Mouse (Mus musculus): ENCODE data around the gene Ehd3. TPM values are rescaled to one million over a fixed set of nuclear protein-coding genes. Genes with fewer than 3 reads are reported as not detected.

Ehd3 gene
- polyA plus RNA-seq, 1 experiment from 2014 or later = 5.3 TPM

DNA sequence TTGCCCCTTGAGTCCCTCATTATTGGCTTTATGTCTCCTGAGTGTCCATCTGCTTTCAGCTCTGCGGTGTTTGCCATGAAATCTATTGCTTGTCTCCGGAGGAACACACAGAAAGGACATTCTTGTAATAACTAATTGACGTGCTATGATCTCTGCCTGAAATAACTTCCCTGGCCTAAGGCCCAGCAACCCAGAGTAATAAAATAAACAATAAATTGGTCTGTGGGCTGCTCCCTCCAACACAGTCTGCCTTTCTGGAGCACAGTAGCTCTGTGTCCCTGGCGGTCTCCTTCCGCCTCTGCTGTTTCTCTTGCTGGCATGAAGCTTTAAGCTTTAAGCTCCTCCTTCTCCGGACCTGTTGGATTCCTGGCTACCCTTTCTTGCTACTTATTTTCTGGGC, 4.5 kb downstream of the Ehd3 start:
- H3K4me2 ChIP-seq (ENCODE audit: low read depth, low read length) = peak overlapping the region; percentile 17; the same call in 1 of the 2 replicates
- no peak overlapping the region for H3K4me3 ChIP-seq (replicated peaks; ENCODE audit: low read length)
- H3K27ac ChIP-seq (ENCODE audit: low read length) = peak overlapping the region; percentile 21; the same call in 1 of the 2 replicates
- no peaks in the 10 kb centered on the region for H3K9me3 ChIP-seq (replicated peaks; ENCODE audit: control insufficient read depth, low read length)
- no peaks in the 10 kb centered on the region for H3K27me3 ChIP-seq (ENCODE audit: control insufficient read depth, insufficient read depth, low read length)
- ATAC-seq (ENCODE audit: insufficient read depth, low FRiP score) = no peak
- H3K36me3 ChIP-seq (ENCODE audit: control insufficient read depth, insufficient read depth, low read length) = no peaks in the 10 kb centered on the region
- H3K9ac ChIP-seq (ENCODE audit: low read length) = no peak overlapping the region
- WGBS = 36% methylated on average over 6 of the region's 6 CpGs
- peaks cover 4% of the 10 kb centered on the region for H3K4me1 ChIP-seq (ENCODE audit: control insufficient read depth, insufficient read depth, low read length)

DNA sequence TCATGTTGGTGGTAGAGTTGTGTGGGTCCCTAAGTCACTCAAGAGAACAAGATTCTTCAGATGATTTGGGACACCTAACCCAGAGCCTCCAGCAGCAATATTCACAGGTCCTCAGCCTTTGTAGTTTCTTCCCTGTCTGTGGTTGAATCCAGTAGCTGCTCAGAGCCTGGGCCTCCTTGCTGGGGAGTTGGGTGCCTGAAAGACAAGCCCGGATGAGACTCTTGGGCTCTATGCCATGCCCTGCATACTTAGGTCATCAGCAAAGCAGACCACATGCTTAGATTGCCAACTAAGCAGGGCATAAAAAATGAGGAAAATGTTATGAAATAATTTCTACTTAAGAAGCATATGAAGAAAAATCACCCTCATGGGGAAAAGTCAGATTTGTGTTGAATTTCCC, 6.9 kb downstream of the Ehd3 start:
- no peaks in the 10 kb centered on the region for H3K27me3 ChIP-seq (ENCODE audit: control insufficient read depth, insufficient read depth, low read length)
- ATAC-seq (ENCODE audit: insufficient read depth, low FRiP score) = no peak
- 78% methylated on average over 1 of the region's 1 CpGs for WGBS
- H3K9me3 ChIP-seq (replicated peaks; ENCODE audit: control insufficient read depth, low read length) = no peaks in the 10 kb centered on the region
- no peak overlapping the region for H3K4me2 ChIP-seq (ENCODE audit: low read depth, low read length)
- H3K9ac ChIP-seq (ENCODE audit: low read length) = no peak overlapping the region
- H3K27ac ChIP-seq (ENCODE audit: low read length) = no peak overlapping the region
- H3K36me3 ChIP-seq (ENCODE audit: control insufficient read depth, insufficient read depth, low read length) = no peaks in the 10 kb centered on the region
- H3K4me1 ChIP-seq (ENCODE audit: control insufficient read depth, insufficient read depth, low read length) = peaks cover 4% of the 10 kb centered on the region
- no peak overlapping the region for H3K4me3 ChIP-seq (replicated peaks; ENCODE audit: low read length)

DNA sequence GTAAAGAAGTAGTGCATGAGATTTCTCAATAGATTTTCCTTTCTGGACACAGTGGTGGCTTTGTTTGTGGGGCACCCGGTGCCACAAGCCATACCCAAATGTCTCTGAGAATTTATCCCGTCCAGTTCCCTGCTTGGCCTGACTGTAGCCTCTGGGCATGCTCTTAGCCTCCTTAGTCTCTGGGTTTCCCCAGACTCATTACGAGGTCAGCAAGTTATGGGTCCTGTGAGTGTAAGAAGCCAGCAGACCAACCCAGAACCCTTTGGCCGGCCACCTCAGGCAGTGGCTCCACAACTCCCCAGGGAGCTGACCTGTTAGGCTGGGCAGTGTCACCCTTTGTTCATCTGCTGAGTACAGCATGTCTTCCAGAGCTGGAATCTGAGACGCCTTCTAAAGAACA, 7.6 kb downstream of the Ehd3 start:
- 82% methylated on average over 5 of the region's 5 CpGs for WGBS

DNA sequence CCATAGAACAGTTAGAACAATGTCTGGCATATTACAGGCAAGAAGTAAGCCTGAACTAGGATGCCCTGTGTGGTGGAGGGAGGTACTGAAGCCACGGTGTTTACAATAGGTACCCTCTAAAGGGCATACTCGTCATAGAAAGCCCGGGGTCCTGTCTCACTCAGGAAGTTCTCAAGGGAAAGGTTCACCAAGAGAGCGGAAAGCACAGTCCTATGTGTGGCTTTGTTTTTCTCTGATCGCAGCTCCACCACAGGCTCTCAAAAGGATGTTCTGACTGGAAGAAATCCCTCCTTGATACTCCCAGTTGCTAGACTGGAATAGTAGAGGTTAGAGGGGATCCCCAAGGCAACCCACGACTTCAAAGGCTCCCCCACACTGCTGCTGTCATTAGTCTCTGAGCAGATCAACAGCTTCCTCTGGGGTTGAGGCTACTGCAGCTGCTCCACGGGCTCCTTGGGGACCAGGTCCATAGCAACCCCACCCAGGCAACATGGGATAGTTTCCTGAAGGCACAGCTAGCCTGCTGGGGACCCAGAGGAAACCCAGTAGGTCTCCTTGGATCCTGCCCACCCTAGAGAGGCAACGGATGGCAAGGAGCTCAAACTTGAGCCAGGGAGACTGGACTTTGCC, 9.2 kb downstream of the Ehd3 start:
- peaks cover 4% of the 10 kb centered on the region for H3K4me1 ChIP-seq (ENCODE audit: control insufficient read depth, insufficient read depth, low read length)
- H3K4me3 ChIP-seq (replicated peaks; ENCODE audit: low read length) = no peak overlapping the region
- no peaks in the 10 kb centered on the region for H3K9me3 ChIP-seq (replicated peaks; ENCODE audit: control insufficient read depth, low read length)
- ATAC-seq (ENCODE audit: insufficient read depth, low FRiP score) = no peak
- H3K36me3 ChIP-seq (ENCODE audit: control insufficient read depth, insufficient read depth, low read length) = no peaks in the 10 kb centered on the region
- H3K27me3 ChIP-seq (ENCODE audit: control insufficient read depth, insufficient read depth, low read length) = no peaks in the 10 kb centered on the region
- 68% methylated on average over 8 of the region's 8 CpGs for WGBS
- H3K27ac ChIP-seq (ENCODE audit: low read length) = no peak overlapping the region
- no peak overlapping the region for H3K4me2 ChIP-seq (ENCODE audit: low read depth, low read length)
- H3K9ac ChIP-seq (ENCODE audit: low read length) = no peak overlapping the region

More for the DNA sequence above, 7.6 kb downstream of the Ehd3 start:
- Histone ChIP-seq H3K27me3 (ENCODE audit: control insufficient read depth, insufficient read depth, low read length) (no peaks in the 10 kb centered on the region), H3K9me3 (replicated peaks; ENCODE audit: control insufficient read depth, low read length) (no peaks in the 10 kb centered on the region), H3K36me3 (ENCODE audit: control insufficient read depth, insufficient read depth, low read length) (no peaks in the 10 kb centered on the region), H3K4me2 (ENCODE audit: low read depth, low read length) (no peak overlapping the region), H3K4me1 (ENCODE audit: control insufficient read depth, insufficient read depth, low read length) (peaks cover 4% of the 10 kb centered on the region), H3K4me3 (replicated peaks; ENCODE audit: low read length) (no peak overlapping the region), H3K27ac (ENCODE audit: low read length) (no peak overlapping the region), H3K9ac (ENCODE audit: low read length) (no peak overlapping the region)
- ATAC-seq (ENCODE audit: insufficient read depth, low FRiP score) = no peak

DNA sequence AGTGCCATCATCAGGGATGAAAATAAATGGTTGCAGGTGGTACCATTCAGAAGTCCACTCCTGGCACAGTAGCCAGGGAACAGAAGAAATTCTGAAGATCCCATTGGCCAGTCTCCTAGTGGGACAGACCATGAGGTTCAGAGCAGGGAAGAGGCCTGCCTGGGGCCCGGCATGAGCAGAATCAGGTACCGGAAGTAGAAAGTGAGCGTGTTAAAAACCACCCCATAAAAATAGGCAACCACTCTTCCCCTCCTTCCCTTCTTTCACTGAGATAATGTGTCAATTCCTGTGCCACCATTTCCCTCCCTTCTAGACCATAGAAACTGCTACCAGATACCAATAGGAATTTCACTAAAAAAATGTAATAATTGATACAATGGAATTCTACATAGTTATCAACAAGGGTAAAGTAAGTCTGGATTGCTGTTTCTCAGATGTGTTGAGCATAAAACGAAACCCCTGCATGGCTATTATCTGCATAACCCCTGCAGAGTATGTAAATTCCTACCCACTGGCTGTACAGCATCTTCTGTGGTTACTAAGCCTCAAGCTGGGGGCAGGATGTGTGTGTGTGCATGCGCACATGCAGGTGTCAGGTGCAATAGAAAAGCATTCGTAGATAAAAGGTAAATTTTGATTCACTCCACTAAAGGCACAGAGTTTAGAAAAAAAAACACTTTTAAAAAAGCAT, 10.7 kb downstream of the Ehd3 start:
- Histone ChIP-seq H3K4me3 (replicated peaks; ENCODE audit: low read length) (no peak overlapping the region), H3K36me3 (ENCODE audit: control insufficient read depth, insufficient read depth, low read length) (no peaks in the 10 kb centered on the region), H3K27me3 (ENCODE audit: control insufficient read depth, insufficient read depth, low read length) (no peaks in the 10 kb centered on the region), H3K4me2 (ENCODE audit: low read depth, low read length) (no peak overlapping the region), H3K27ac (ENCODE audit: low read length) (no peak overlapping the region), H3K9me3 (replicated peaks; ENCODE audit: control insufficient read depth, low read length) (no peaks in the 10 kb centered on the region), H3K9ac (ENCODE audit: low read length) (no peak overlapping the region), H3K4me1 (ENCODE audit: control insufficient read depth, insufficient read depth, low read length) (no peaks in the 10 kb centered on the region)
- WGBS = 85% methylated on average over 6 of the region's 6 CpGs
- ATAC-seq (ENCODE audit: insufficient read depth, low FRiP score) = no peak

- Histone ChIP-seq H3K9ac (ENCODE audit: low read length) (no peak overlapping the region), H3K9me3 (replicated peaks; ENCODE audit: control insufficient read depth, low read length) (no peaks in the 10 kb centered on the region), H3K4me2 (ENCODE audit: low read depth, low read length) (no peak overlapping the region), H3K4me3 (replicated peaks; ENCODE audit: low read length) (no peak overlapping the region), H3K4me1 (ENCODE audit: control insufficient read depth, insufficient read depth, low read length) (no peaks in the 10 kb centered on the region), H3K36me3 (ENCODE audit: control insufficient read depth, insufficient read depth, low read length) (no peaks in the 10 kb centered on the region), H3K27me3 (ENCODE audit: control insufficient read depth, insufficient read depth, low read length) (no peaks in the 10 kb centered on the region), H3K27ac (ENCODE audit: low read length) (no peak overlapping the region)
- ATAC-seq (ENCODE audit: insufficient read depth, low FRiP score) = peak; percentile 37; the same call in 1 of the 2 replicates
- 74% methylated on average over 9 of the region's 9 CpGs for WGBS
These were observed 13.9 kb downstream of the Ehd3 start for GRCm38 (mm10) chr17:73817697-73818380.

DNA sequence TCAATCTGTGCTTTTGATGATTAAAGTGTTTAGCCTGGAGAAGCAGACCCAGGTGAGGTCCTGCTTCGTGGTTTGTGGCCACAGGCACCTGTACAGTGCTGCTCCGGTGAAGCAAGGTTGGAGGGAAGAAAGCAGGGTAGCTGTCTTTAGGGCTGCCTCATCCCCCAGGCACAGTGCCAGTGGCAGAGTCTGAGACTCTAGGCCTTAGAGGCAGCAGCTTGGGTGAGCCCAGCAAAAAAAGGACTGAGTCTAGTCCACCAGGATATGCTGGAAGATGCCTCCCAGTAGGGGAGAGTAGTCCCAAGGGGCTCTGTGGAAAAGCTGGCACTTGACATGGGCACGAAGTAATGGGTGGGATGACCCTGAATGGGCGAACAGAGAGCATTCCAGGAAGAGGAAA, 15.0 kb downstream of the Ehd3 start:
- ATAC-seq (ENCODE audit: insufficient read depth, low FRiP score) = no peak
- Histone ChIP-seq H3K27ac (ENCODE audit: low read length) (no peak overlapping the region), H3K9ac (ENCODE audit: low read length) (no peak overlapping the region), H3K4me3 (replicated peaks; ENCODE audit: low read length) (no peak overlapping the region), H3K4me2 (ENCODE audit: low read depth, low read length) (no peak overlapping the region), H3K4me1 (ENCODE audit: control insufficient read depth, insufficient read depth, low read length) (no peaks in the 10 kb centered on the region), H3K9me3 (replicated peaks; ENCODE audit: control insufficient read depth, low read length) (no peaks in the 10 kb centered on the region), H3K36me3 (ENCODE audit: control insufficient read depth, insufficient read depth, low read length) (no peaks in the 10 kb centered on the region), H3K27me3 (ENCODE audit: control insufficient read depth, insufficient read depth, low read length) (no peaks in the 10 kb centered on the region)
- 54% methylated on average over 4 of the region's 4 CpGs for WGBS

GRCm38 (mm10) chr17:73820726-73821125, 16.8 kb downstream of the Ehd3 start:
- 47% methylated on average over 4 of the region's 4 CpGs for WGBS
- no peak overlapping the region for H3K9ac ChIP-seq (ENCODE audit: low read length)
- no peaks in the 10 kb centered on the region for H3K9me3 ChIP-seq (replicated peaks; ENCODE audit: control insufficient read depth, low read length)
- no peaks in the 10 kb centered on the region for H3K27me3 ChIP-seq (ENCODE audit: control insufficient read depth, insufficient read depth, low read length)
- ATAC-seq (ENCODE audit: insufficient read depth, low FRiP score) = no peak
- no peak overlapping the region for H3K4me3 ChIP-seq (replicated peaks; ENCODE audit: low read length)
- H3K4me1 ChIP-seq (ENCODE audit: control insufficient read depth, insufficient read depth, low read length) = no peaks in the 10 kb centered on the region
- H3K4me2 ChIP-seq (ENCODE audit: low read depth, low read length) = no peak overlapping the region
- no peaks in the 10 kb centered on the region for H3K36me3 ChIP-seq (ENCODE audit: control insufficient read depth, insufficient read depth, low read length)
- no peak overlapping the region for H3K27ac ChIP-seq (ENCODE audit: low read length)

DNA sequence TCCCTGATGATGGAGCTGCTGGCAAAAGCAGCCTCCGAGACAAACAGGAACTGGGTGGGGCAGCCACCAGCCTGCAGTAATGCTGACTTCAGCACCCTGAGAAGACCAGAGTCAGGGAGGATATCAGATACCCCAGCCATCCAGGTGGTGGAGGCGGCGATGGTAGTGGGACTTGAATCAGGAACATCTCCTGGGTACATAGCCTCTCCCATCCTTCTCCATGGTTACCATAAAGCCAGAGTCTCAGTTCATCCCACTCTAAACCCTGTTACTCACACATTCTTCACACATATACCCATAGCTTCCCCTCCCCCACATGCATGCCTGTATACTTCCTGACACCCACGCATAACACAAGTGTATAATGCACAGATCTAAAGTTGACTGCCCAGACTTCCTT, 18.3 kb downstream of the Ehd3 start:
- no peak overlapping the region for H3K9ac ChIP-seq (ENCODE audit: low read length)
- H3K4me3 ChIP-seq (replicated peaks; ENCODE audit: low read length) = no peak overlapping the region
- H3K9me3 ChIP-seq (replicated peaks; ENCODE audit: control insufficient read depth, low read length) = no peaks in the 10 kb centered on the region
- H3K27ac ChIP-seq (ENCODE audit: low read length) = no peak overlapping the region
- 70% methylated on average over 4 of the region's 4 CpGs for WGBS
- no peaks in the 10 kb centered on the region for H3K4me1 ChIP-seq (ENCODE audit: control insufficient read depth, insufficient read depth, low read length)
- H3K4me2 ChIP-seq (ENCODE audit: low read depth, low read length) = no peak overlapping the region
- no peaks in the 10 kb centered on the region for H3K27me3 ChIP-seq (ENCODE audit: control insufficient read depth, insufficient read depth, low read length)
- no peaks in the 10 kb centered on the region for H3K36me3 ChIP-seq (ENCODE audit: control insufficient read depth, insufficient read depth, low read length)
- no peak for ATAC-seq (ENCODE audit: insufficient read depth, low FRiP score)

All from stomach, embryonic 16.5 days (tissue).